Mouse (Mus musculus) heart, embryonic 11.5 days (tissue): Measurements from ENCODE around the gene Cdc25b. TPM values are rescaled to one million over a fixed set of nuclear protein-coding genes. Genes with fewer than 3 reads are reported as not detected.
A peak's percentile ranks its signal among the peaks of the same experiment; 100 is the strongest.

Experiments
- ATAC-seq: fragments of 200-750 bp; cut with Nextera tagmentation; replicated peaks from 2 replicates; pipeline ENCODE4 v1.8.0; 2017; ENCODE audit warnings: moderate library complexity; ENCODE audit not compliant: insufficient number of reproducible peaks, low FRiP score, low TSS enrichment
- H3K27ac ChIP-seq: fragments of 300-500 bp; sonication (generic); 2 replicates; pipeline ENCODE4 v1.5.1; 2014; ENCODE audit warnings: mild to moderate bottlenecking, low read depth, low read length
- H3K27me3 ChIP-seq: fragments of 300-500 bp; sonication (generic); 2 replicates; pipeline ENCODE4 v1.6.1; 2014; ENCODE audit warnings: mild to moderate bottlenecking, low read length, mixed read lengths; ENCODE audit not compliant: control insufficient read depth, insufficient read depth
- H3K36me3 ChIP-seq: fragments of 300-500 bp; sonication (generic); 2 replicates; pipeline ENCODE4 v1.6.1; 2014; ENCODE audit warnings: mild to moderate bottlenecking, low read length, moderate library complexity, mixed read lengths; ENCODE audit not compliant: control insufficient read depth, insufficient read depth
- H3K4me1 ChIP-seq: fragments of 300-500 bp; sonication (generic); 2 replicates; pipeline ENCODE4 v1.6.1; 2014; ENCODE audit warnings: low read length; ENCODE audit not compliant: control insufficient read depth, insufficient read depth
- H3K4me2 ChIP-seq: fragments of 300-500 bp; sonication (generic); 2 replicates; pipeline ENCODE4 v1.6.1; 2014; ENCODE audit warnings: mild to moderate bottlenecking, moderate library complexity
- H3K4me3 ChIP-seq: fragments of 300-500 bp; sonication (generic); 2 replicates; pipeline ENCODE4 v1.5.1; 2014; ENCODE audit warnings: low read depth, low read length
- H3K9ac ChIP-seq: fragments of 300-500 bp; sonication (generic); 2 replicates; pipeline ENCODE4 v1.6.1; 2014; ENCODE audit warnings: mild to moderate bottlenecking, low read depth, low read length, moderate library complexity
- H3K9me3 ChIP-seq: fragments of 300-500 bp; sonication (generic); replicated peaks from 2 replicates; pipeline ENCODE4 v1.6.1; 2016; ENCODE audit warnings: low read length; ENCODE audit not compliant: control insufficient read depth
- WGBS: fragments of 180-500 bp; shearing (Covaris S2); extraction: QIAGEN DNeasy Blood & Tissue Kit; methylation state at CpG from one replicate; pipeline ENCODE4 v1.1.7; 2014; ENCODE audit not compliant: insufficient replicate concordance; 5-methylcytosine and 5-hydroxymethylcytosine counted together
- polyA plus RNA-seq: library from polyadenylated mRNA; unstranded; fragments of >200 nt; fragmentation: Nextera tagmentation; extraction: Ambion mirVana; gene quantifications from 2 replicates; pipeline ENCODE4 v1.2.1, GENCODE M21; 2014

Cdc25b gene
- polyA plus RNA-seq, 1 experiment from 2014 or later, result 41.8 TPM

- no peak overlapping the region for H3K4me3 ChIP-seq
- H3K4me2 ChIP-seq, result peak overlapping the region; percentile 27
- peaks cover 18% of the 10 kb centered on the region for H3K4me1 ChIP-seq
- no peak overlapping the region for H3K27ac ChIP-seq
- WGBS, result 51% methylated on average over 5 of the region's 5 CpGs
- ATAC-seq, result no peak
- H3K36me3 ChIP-seq, result peaks cover 13% of the 10 kb centered on the region
- no peaks in the 10 kb centered on the region for H3K9me3 ChIP-seq
- no peak overlapping the region for H3K9ac ChIP-seq
- no peaks in the 10 kb centered on the region for H3K27me3 ChIP-seq
Observed at GRCm38 (mm10) chr2:131189521-131190309, 3.0 kb downstream of the Cdc25b start.

- 56% methylated on average over 10 of the region's 10 CpGs for WGBS
- Histone ChIP-seq H3K27me3 (no peaks in the 10 kb centered on the region), H3K9me3 (no peaks in the 10 kb centered on the region), H3K27ac (no peak overlapping the region), H3K9ac (no peak overlapping the region), H3K4me3 (no peak overlapping the region), H3K4me2 (peak overlapping the region; percentile 27), H3K4me1 (peaks cover 18% of the 10 kb centered on the region), H3K36me3 (peaks cover 13% of the 10 kb centered on the region)
- ATAC-seq, result no peak
Observed at GRCm38 (mm10) chr2:131190344-131191004, 3.7 kb downstream of the Cdc25b start.

GRCm38 (mm10) chr2:131191005-131191390 is 4.2 kb downstream of the Cdc25b start:
- peaks cover 18% of the 10 kb centered on the region for H3K4me1 ChIP-seq
- H3K9ac ChIP-seq, result no peak overlapping the region
- WGBS, result 69% methylated on average over 7 of the region's 7 CpGs
- ATAC-seq, result no peak
- peaks cover 13% of the 10 kb centered on the region for H3K36me3 ChIP-seq
- H3K9me3 ChIP-seq, result no peaks in the 10 kb centered on the region
- H3K4me2 ChIP-seq, result no peak overlapping the region
- H3K27ac ChIP-seq, result no peak overlapping the region
- no peaks in the 10 kb centered on the region for H3K27me3 ChIP-seq
- no peak overlapping the region for H3K4me3 ChIP-seq

- Histone ChIP-seq H3K4me1 (no peaks in the 10 kb centered on the region), H3K27me3 (no peaks in the 10 kb centered on the region), H3K9ac (no peak overlapping the region), H3K36me3 (peaks cover 13% of the 10 kb centered on the region), H3K9me3 (no peaks in the 10 kb centered on the region), H3K4me3 (no peak overlapping the region), H3K27ac (no peak overlapping the region), H3K4me2 (no peak overlapping the region)
- no peak for ATAC-seq
- WGBS, result 90% methylated on average over 16 of the region's 16 CpGs
Observed at GRCm38 (mm10) chr2:131196606-131197316, 10.0 kb downstream of the Cdc25b start.

GRCm38 (mm10) chr2:131200710-131201109 is 14.0 kb downstream of the Cdc25b start:
- WGBS, result 74% methylated on average over 2 of the region's 2 CpGs

GRCm38 (mm10) chr2:131201262-131201661 is 14.5 kb downstream of the Cdc25b start:
- H3K27ac ChIP-seq, result no peak overlapping the region

More at GRCm38 (mm10) chr2:131200710-131201109, 14.0 kb downstream of the Cdc25b start:
- no peak overlapping the region for H3K27ac ChIP-seq
- H3K9ac ChIP-seq, result no peak overlapping the region
- H3K4me2 ChIP-seq, result no peak overlapping the region
- H3K27me3 ChIP-seq, result no peaks in the 10 kb centered on the region
- ATAC-seq, result no peak
- H3K36me3 ChIP-seq, result no peaks in the 10 kb centered on the region; the same call in 1 of the 2 replicates
- no peaks in the 10 kb centered on the region for H3K9me3 ChIP-seq
- H3K4me3 ChIP-seq, result no peak overlapping the region
- H3K4me1 ChIP-seq, result peaks cover 11% of the 10 kb centered on the region

GRCm38 (mm10) chr2:131203816-131204409 is 17.2 kb downstream of the Cdc25b start:
- Histone ChIP-seq H3K4me3 (no peak overlapping the region), H3K4me2 (no peak overlapping the region), H3K36me3 (no peaks in the 10 kb centered on the region; the same call in 1 of the 2 replicates), H3K4me1 (peaks cover 11% of the 10 kb centered on the region), H3K9ac (no peak overlapping the region), H3K27me3 (no peaks in the 10 kb centered on the region), H3K9me3 (no peaks in the 10 kb centered on the region), H3K27ac (no peak overlapping the region)
- WGBS, result 84% methylated on average over 6 of the region's 6 CpGs
- ATAC-seq, result no peak

More at GRCm38 (mm10) chr2:131201262-131201661, 14.5 kb downstream of the Cdc25b start:
- H3K27me3 ChIP-seq, result no peaks in the 10 kb centered on the region
- WGBS, result 84% methylated on average over 3 of the region's 3 CpGs
- H3K9ac ChIP-seq, result no peak overlapping the region
- peaks cover 11% of the 10 kb centered on the region for H3K4me1 ChIP-seq
- no peak for ATAC-seq
- H3K4me3 ChIP-seq, result no peak overlapping the region
- no peaks in the 10 kb centered on the region for H3K9me3 ChIP-seq
- H3K36me3 ChIP-seq, result no peaks in the 10 kb centered on the region; the same call in 1 of the 2 replicates
- H3K4me2 ChIP-seq, result no peak overlapping the region

GRCm38 (mm10) chr2:131204410-131204981 is 17.7 kb downstream of the Cdc25b start:
- Histone ChIP-seq H3K36me3 (no peaks in the 10 kb centered on the region; the same call in 1 of the 2 replicates), H3K27ac (peak overlapping the region; percentile 58; the same call in 1 of the 2 replicates), H3K4me1 (peaks cover 11% of the 10 kb centered on the region), H3K4me2 (no peak overlapping the region), H3K27me3 (no peaks in the 10 kb centered on the region), H3K9ac (0 out of 2 replicates have a peak overlapping the region, but pooled peaks have one; percentile 10), H3K4me3 (no peak overlapping the region), H3K9me3 (no peaks in the 10 kb centered on the region)
- ATAC-seq, result peak; percentile 76
- 60% methylated on average over 7 of the region's 7 CpGs for WGBS
